Mouse (Mus musculus) common myeloid progenitor, adult 5-6 weeks (primary cell): ENCODE results near the gene C1qtnf9. TPM values are rescaled to one million over a fixed set of nuclear protein-coding genes. Genes with fewer than 3 reads are reported as not detected.

Experiments
- ATAC-seq: replicated peaks from 2 replicates; pipeline ENCODE4 v1.8.0; 2016; ENCODE audit warnings: low read depth, mild to moderate bottlenecking, moderate TSS enrichment, inconsistent platforms; ENCODE audit not compliant: poor library complexity, severe bottlenecking
- total RNA-seq: library from RNA; stranded (forward); fragments of 200-1000, 187-1606 nt; gene quantifications from 2 replicates; pipeline ENCODE4 v1.2.3, GENCODE M21; 2017

Gene C1qtnf9
- total RNA-seq, 1 experiment from 2014 or later = not detected

GRCm38 (mm10) chr14:60779198-60779597 lies 11.3 kb downstream of the C1qtnf9 start:
- ATAC-seq = no peak

GRCm38 (mm10) chr14:60782121-60782656 lies 14.3 kb downstream of the C1qtnf9 start:
- no peak for ATAC-seq

- peak; percentile 37; the same call in 1 of the 2 replicates for ATAC-seq
Observed at GRCm38 (mm10) chr14:60783196-60783595, 15.3 kb downstream of the C1qtnf9 start.

GRCm38 (mm10) chr14:60784427-60785315 lies 16.7 kb downstream of the C1qtnf9 start, which contains the start of gene Mipep:
TSS of gene Mipep (plus strand) at chr14:60784573.
- ATAC-seq = peak; percentile 95

- peak; percentile 92 for ATAC-seq
Observed at GRCm38 (mm10) chr14:60790103-60790502, 22.2 kb downstream of the C1qtnf9 start.

- ATAC-seq = no peak
Observed at GRCm38 (mm10) chr14:60796600-60797322, 28.8 kb downstream of the C1qtnf9 start.

- ATAC-seq = no peak
Observed at GRCm38 (mm10) chr14:60797596-60797995, 29.7 kb downstream of the C1qtnf9 start.

- ATAC-seq = no peak
Observed at GRCm38 (mm10) chr14:60798721-60799120, 30.8 kb downstream of the C1qtnf9 start.

GRCm38 (mm10) chr14:60799762-60800728 lies 32.1 kb downstream of the C1qtnf9 start:
- ATAC-seq = peak; percentile 63

GRCm38 (mm10) chr14:60802026-60802425 lies 34.1 kb downstream of the C1qtnf9 start:
- ATAC-seq = no peak

- ATAC-seq = no peak
Observed at GRCm38 (mm10) chr14:60804978-60805377, 37.0 kb downstream of the C1qtnf9 start.

GRCm38 (mm10) chr14:60805871-60806270 lies 37.9 kb downstream of the C1qtnf9 start:
- no peak for ATAC-seq

GRCm38 (mm10) chr14:60806891-60807344 lies 39.0 kb downstream of the C1qtnf9 start:
- no peak for ATAC-seq

- no peak for ATAC-seq
Observed at GRCm38 (mm10) chr14:60809881-60810280, 41.9 kb downstream of the C1qtnf9 start.

GRCm38 (mm10) chr14:60811547-60811946 lies 43.6 kb downstream of the C1qtnf9 start:
- no peak for ATAC-seq

- no peak for ATAC-seq
Observed at GRCm38 (mm10) chr14:60815098-60815497, 47.2 kb downstream of the C1qtnf9 start.

GRCm38 (mm10) chr14:60818045-60818444 lies 50.1 kb downstream of the C1qtnf9 start:
- no peak for ATAC-seq

- ATAC-seq = 0 out of 2 replicates have a peak, but pooled peaks have one; percentile 3
Observed at GRCm38 (mm10) chr14:60830096-60830495, 62.2 kb downstream of the C1qtnf9 start.
